Mouse (Mus musculus): ENCODE data around the gene Rnf186. TPM values are rescaled to one million over a fixed set of nuclear protein-coding genes. Genes with fewer than 3 reads are reported as not detected.

Gene Rnf186
- total and polyA plus RNA-seq, 3 experiments = not detected

DNA sequence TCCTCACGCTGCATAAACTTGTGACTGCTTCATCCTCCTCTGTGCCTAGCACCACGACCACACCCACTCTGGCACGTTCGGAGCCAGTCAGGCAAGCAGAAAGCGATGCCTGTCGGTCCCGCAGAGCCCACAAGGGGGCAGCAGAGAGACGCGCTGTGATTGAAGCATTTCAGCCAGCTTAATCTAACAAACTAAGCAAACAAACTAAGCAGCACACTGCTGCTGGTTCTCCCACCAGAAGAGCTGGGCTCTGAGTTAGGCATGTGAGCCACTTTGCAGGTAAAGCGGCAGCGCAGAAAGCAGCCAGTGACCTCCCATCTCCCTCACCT, 44.8 kb upstream of the Rnf186 start (continued):
- TF ChIP-seq HCFC1 (IDR thresholded peaks at IDR 0.05; ENCODE audit: low read depth, low read length) (no peak), MXI1 (IDR thresholded peaks at IDR 0.05; ENCODE audit: low read depth, low read length) (peak; percentile 72; the same call in 1 of the 2 replicates)

DNA sequence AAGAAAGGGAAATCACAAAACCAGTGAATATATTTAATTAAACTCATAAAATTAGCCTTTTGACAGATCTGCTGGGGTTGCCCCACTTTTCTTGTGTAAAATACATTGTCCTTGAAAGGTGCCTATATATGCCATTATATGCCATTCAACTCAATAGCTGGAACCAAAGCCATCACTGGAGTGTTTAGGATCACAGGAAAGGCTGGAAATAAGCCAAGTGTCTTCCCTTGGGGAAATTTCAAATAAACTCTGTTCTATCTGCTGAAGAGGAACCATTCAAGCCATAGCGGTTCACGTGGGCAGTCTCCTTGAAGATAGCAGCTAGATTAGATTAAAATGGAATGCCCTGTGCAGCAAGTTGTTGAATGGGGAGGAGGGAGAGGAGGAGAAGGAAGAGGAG, 41.4 kb upstream of the Rnf186 start:
- Histone ChIP-seq H3K9ac (ENCODE audit: insufficient read depth, low read depth) (no peak overlapping the region), H3K9me3 (replicated peaks; ENCODE audit: low read length) (no peaks in the 10 kb centered on the region), H3K27me3 (replicated peaks) (peaks cover 3% of the 10 kb centered on the region), H3K27ac (ENCODE audit: insufficient read depth, low read depth) (no peak overlapping the region), H3K4me3 (replicated peaks in 1 of 3; ENCODE audit: low read depth in 2 of 3, low read length in 2 of 3, poor library complexity in 1 of 3) (no peak overlapping the region), H3K79me2 (replicated peaks; ENCODE audit: control insufficient read depth, extremely low read depth, insufficient read depth, poor library complexity, severe bottlenecking) (no peaks in the 10 kb centered on the region), H3K4me2 (ENCODE audit: insufficient read depth, low read depth, poor library complexity, severe bottlenecking) (no peak overlapping the region), H3K4me1 (ENCODE audit: control insufficient read depth in 1 of 2, insufficient read depth in 2 of 2) (peaks cover 9 to 17% of the 10 kb centered on the region in 2 experiments), H3K36me3 (replicated peaks in 1 of 2; ENCODE audit: control insufficient read depth in 1 of 2, insufficient read depth in 1 of 2, low read length in 1 of 2) (no peaks in the 10 kb centered on the region)
- dilution Hi-C loops (cut with MboI; ENCODE audit: extremely low pct_ligation_motif_present, extremely low pct_unique_long_range_greater_than_20kb, low sequenced_read_pairs) = no loop called here
- TF ChIP-seq GABPA (IDR thresholded peaks at IDR 0.05; ENCODE audit: insufficient replicate concordance, low read depth, low read length) (no peak), POLR2AphosphoS2 (IDR thresholded peaks at IDR 0.05; ENCODE audit: low read depth, low read length) (no peak), MYC (IDR thresholded peaks at IDR 0.05; ENCODE audit: low read depth, low read length) (no peak), HCFC1 (IDR thresholded peaks at IDR 0.05; ENCODE audit: low read depth, low read length) (no peak), MEF2A (IDR thresholded peaks at IDR 0.05; ENCODE audit: borderline replicate concordance, low read depth, low read length) (no peak), JUND (conservative IDR thresholded peaks at IDR 0.05; ENCODE audit: low read depth, low read length) (no peak), USF2 (conservative IDR thresholded peaks at IDR 0.05; ENCODE audit: low read depth, low read length) (no peak), PAX5 (IDR thresholded peaks at IDR 0.05; ENCODE audit: low read length) (no peak), NRF1 (IDR thresholded peaks at IDR 0.05; ENCODE audit: low read depth, low read length) (no peak), TBP (conservative IDR thresholded peaks at IDR 0.05; ENCODE audit: low read depth, low read length) (no peak), BHLHE40 (IDR thresholded peaks at IDR 0.05; ENCODE audit: low read depth, low read length) (no peak), RAD21 (IDR thresholded peaks at IDR 0.05; ENCODE audit: low read depth, low read length) (no peak), IRF4 (IDR thresholded peaks at IDR 0.05; ENCODE audit: low read depth, low read length) (no peak), EP300 (IDR thresholded peaks at IDR 0.05; ENCODE audit: low read length) (no peak), ZMIZ1 (IDR thresholded peaks at IDR 0.05; ENCODE audit: low read depth, low read length) (no peak), SIN3A (IDR thresholded peaks at IDR 0.05; ENCODE audit: low read length) (no peak), MAX (IDR thresholded peaks at IDR 0.05; ENCODE audit: low read length) (no peak), UBTF (IDR thresholded peaks at IDR 0.05; ENCODE audit: low read depth, low read length) (no peak)
- in situ Hi-C loops (cut with MboI; ENCODE audit: low pct_ligation_motif_present, low pct_unique_long_range_greater_than_20kb, low sequenced_read_pairs) = loop anchor here (10.0 kb wide), 1 partner anchor 149 kb away; the partner anchor contains the start of gene Htr6
- DNase-seq (ENCODE audit: extremely low read depth) = no peak

DNA sequence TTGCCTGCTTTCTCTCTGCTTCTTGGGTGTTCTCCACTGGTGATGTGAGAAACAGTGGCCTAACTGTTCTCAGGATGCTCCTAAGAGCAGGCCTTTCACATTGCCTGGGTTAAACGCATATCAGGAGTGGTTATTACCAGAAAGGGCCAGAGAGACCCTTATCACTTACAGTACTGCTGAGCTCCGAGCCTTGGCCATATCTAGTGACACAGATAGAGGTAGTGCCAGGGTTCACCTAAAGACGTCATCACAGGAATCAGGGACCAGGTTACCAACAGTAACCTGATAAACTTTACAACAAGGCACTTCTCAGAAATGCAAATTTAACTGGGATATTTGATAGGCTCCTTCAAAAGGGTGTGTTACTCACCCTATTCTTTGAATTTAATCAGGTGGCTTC, 33.0 kb upstream of the Rnf186 start:
- in situ Hi-C loops (cut with MboI; ENCODE audit: low pct_ligation_motif_present, low pct_unique_long_range_greater_than_20kb, low sequenced_read_pairs) (no loop called here), dilution Hi-C loops (cut with MboI; ENCODE audit: extremely low pct_ligation_motif_present, extremely low pct_unique_long_range_greater_than_20kb, low sequenced_read_pairs) (no loop called here)
- DNase-seq (ENCODE audit: extremely low read depth) = no peak
- no peaks in the 10 kb centered on the region for H3K27me3 ChIP-seq (replicated peaks)
- no peak overlapping the region for H3K9ac ChIP-seq (ENCODE audit: insufficient read depth, low read depth)
- H3K27ac ChIP-seq (ENCODE audit: insufficient read depth, low read depth) = no peak overlapping the region
- no peak overlapping the region for H3K4me2 ChIP-seq (ENCODE audit: insufficient read depth, low read depth, poor library complexity, severe bottlenecking)
- H3K9me3 ChIP-seq (replicated peaks; ENCODE audit: low read length) = no peaks in the 10 kb centered on the region
- TF ChIP-seq TCF12 (IDR thresholded peaks at IDR 0.05; ENCODE audit: low read depth, low read length) (no peak), TBP (conservative IDR thresholded peaks at IDR 0.05; ENCODE audit: low read depth, low read length) (no peak), CTCF (conservative IDR thresholded peaks at IDR 0.05 in 1 of 2, IDR thresholded peaks at IDR 0.05 in 1 of 2; ENCODE audit: low read depth in 2 of 2, low read length in 2 of 2) (no peak), MAZ (IDR thresholded peaks at IDR 0.05; ENCODE audit: low read depth, low read length) (no peak), KAT2A (IDR thresholded peaks at IDR 0.05; ENCODE audit: insufficient replicate concordance, low read length) (no peak), RAD21 (IDR thresholded peaks at IDR 0.05; ENCODE audit: low read depth, low read length) (no peak), POLR2AphosphoS2 (IDR thresholded peaks at IDR 0.05; ENCODE audit: low read depth, low read length) (no peak), EP300 (IDR thresholded peaks at IDR 0.05; ENCODE audit: low read length) (no peak), USF2 (conservative IDR thresholded peaks at IDR 0.05; ENCODE audit: low read depth, low read length) (no peak), POLR2A (IDR thresholded peaks at IDR 0.05; ENCODE audit: low read depth, low read length) (no peak), BHLHE40 (IDR thresholded peaks at IDR 0.05; ENCODE audit: low read depth, low read length) (no peak), CHD1 (IDR thresholded peaks at IDR 0.05; ENCODE audit: low read depth, low read length) (no peak)
- H3K4me3 ChIP-seq (replicated peaks in 1 of 3; ENCODE audit: low read depth in 2 of 3, low read length in 2 of 3, poor library complexity in 1 of 3) = no peak overlapping the region
- peaks cover 8 to 13% of the 10 kb centered on the region in 2 experiments for H3K4me1 ChIP-seq (ENCODE audit: control insufficient read depth in 1 of 2, insufficient read depth in 2 of 2)
- H3K36me3 ChIP-seq (replicated peaks in 1 of 2; ENCODE audit: control insufficient read depth in 1 of 2, insufficient read depth in 1 of 2, low read length in 1 of 2) = no peaks in the 10 kb centered on the region
- no peaks in the 10 kb centered on the region for H3K79me2 ChIP-seq (replicated peaks; ENCODE audit: control insufficient read depth, extremely low read depth, insufficient read depth, poor library complexity, severe bottlenecking)
